Mouse (Mus musculus) ovary, postnatal 36 days (tissue): ENCODE data around the gene Pold4.

Source experiments
- DNase-seq: peaks from one replicate; pipeline ENCODE4 v3.0.0; 2022; ENCODE audit warnings: low spot score, mixed read lengths

Pold4 gene

DNA sequence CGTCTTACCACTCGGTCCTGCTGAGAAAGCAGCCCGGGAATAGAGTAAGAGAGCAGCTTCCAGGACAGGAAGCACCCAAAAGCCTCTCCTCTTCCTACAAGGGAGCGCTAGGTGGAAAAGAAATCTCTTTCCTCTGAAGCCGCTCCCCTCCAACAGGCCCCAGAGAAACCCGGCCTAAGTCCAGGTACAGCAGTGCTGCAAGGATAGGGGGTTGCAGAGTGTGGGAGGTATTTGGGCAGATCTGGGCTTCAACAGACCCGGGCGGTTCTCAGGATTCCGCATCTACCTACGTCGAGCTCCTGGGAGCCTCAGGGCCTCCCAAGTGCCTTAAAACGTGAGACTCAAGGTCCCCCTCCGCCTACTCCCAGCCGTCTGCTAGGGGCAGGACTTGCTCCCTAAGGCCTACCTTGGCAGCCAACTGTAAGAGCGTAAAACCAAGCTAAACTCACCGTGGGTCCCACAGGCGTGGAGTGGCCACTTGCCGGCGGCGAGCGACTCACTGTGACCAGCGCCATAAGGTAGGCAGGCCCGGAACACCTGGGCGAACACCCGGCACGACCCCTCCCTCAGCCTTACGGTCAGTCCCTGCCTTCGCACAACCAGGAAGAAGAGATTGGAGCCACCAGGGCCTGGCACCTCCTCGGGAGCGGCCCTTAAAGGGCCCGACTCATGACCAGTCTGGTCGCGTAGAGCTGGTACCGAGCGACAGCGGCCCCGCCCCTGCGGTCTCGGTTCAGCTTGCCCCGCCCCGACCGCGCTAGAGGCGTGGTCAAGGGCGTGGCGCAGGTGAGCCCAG is 37.1 kb downstream of the Pold4 start, which contains the start of gene Ssh3:
Ssh3 (minus strand) TSS at position 615 of the 796 bp plus-strand sequence.
- peak; percentile 82 for DNase-seq

DNA sequence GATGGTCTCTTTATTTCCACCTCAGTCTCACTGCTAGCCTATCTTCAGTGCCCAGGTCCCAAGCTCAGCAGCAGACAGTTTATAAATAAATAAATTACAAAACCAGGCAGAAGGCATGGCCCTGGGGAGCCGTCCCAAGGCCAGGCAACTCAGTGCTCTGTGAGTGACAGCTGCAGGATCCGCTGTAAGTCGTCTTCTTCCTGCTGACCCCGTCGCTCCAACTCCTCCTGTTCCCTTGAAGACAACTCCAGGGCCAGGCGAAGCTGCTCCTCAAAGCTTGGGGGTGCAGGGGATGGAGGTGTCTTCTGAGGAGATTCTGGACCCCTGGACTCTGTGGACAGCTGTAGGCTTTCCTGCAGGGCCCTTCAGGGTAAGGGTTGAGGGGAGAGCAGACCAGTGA is 38.5 kb downstream of the Pold4 start:
- DNase-seq = peak; percentile 5

DNA sequence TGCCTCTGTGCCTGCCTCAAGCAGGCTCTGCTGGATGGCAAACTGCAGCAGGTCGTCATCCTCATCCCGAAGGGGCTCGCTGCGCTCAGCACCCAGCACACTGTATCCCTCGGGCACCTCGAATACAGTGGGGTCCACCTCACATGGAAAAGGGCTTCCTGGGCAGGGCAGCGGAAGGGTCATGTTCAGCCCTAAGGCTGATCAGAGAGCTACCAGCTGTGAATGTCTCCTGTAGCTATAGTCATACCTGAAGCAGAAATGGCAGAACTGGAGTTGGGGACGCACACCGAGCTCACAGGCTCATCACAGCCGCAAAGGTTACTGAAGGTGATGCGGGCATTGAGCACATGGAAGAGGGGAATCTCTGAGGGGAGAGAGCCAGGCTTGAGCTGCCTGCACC is 39.3 kb downstream of the Pold4 start:
- no peak for DNase-seq

DNA sequence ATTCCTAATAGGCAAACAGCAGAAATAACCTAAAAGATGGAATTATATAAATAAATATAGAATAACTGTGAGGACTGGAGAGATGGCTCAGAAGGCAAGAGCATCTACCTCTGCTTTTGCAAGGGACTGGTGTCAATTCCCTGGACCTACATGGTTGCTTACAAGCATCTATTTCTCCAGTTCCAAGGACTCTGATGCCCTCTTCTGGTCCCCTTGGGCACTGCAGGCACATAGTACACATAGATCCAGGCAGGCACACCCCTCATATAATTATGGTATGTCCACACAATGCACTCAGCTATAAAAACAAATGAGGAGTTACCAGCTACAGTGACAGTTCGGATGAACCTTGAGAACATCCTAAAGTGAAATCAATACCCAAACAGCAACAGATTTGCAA is 47.8 kb downstream of the Pold4 start:
- no peak for DNase-seq

DNA sequence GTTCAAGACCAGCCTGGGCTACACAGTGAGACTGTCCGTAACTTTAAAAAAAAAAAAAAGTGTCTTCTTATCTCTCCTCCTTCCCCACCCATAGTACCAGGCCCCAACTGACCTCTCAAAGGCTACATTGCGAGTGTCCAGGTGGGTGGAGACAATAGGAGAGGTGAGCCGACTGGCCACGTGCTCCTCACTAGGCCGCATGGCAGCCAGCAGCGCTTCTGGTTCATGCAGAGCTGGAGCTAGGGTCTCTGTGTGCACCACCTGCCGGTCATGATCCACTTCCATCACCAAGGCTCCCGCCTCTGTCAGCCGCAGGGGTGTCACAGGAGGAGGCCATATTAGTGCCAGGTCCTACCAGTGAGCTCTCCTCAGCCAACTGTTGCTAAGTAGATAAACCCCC is 48.7 kb downstream of the Pold4 start:
- DNase-seq = no peak

DNA sequence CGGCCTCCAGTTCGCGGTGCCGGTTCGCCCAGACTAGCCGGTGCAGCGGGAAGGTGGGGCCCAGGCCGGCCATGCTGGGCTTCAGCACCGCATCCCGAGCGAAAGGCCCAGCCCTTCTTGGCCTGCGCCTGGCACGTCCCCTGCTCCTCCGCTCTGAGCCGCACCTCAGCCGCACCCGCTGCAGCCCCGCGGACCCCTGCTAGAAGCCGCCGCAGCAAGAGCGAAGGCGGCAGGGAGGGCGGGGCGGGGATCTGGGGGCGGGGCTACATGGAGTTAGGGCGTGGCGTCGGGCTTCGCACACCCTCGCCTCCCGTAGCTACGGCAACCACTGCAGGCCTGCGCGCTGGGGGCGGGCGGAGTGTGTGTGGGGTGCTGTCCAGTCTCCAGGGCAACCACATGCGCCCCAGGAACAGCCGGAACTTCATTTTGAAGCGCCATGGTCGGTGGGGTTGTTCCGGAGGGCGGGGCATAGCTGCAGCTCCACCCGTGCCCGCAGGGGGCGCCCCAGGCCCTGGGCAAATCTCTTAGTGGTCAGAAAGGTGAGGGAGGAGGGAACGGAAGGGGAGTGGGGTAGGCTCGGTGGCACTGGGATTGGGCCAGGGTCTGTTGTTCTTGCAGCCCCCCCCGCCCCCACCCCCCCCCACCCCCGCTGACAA is 51.3 kb downstream of the Pold4 start, which contains the start of gene Ankrd13d:
Ankrd13d (minus strand) TSS at position 240 of the 656 bp plus-strand sequence.
- peak; percentile 87 for DNase-seq
